Mouse (Mus musculus): ENCODE measurements around the gene Lrrc8c.

DNA sequence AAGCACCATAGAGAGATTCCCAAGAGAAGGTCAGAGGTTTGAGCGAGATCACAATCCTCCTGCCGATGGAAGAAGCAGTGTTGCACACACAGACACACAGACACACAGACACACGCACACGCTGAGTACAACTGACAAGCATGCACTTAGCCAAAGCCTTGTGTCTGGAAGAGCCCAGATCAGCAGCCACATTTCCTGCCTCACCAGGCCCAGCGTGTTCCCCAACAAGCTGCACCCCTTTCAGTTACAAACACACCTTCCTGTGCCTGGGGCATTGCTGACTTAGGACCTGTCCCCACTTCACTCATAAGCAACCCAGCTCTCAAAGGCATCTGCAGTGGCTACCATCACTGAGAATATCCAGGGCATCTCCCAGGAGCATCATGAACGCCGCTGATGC is 25.8 kb upstream of the Lrrc8c start:
- TF ChIP-seq CTCF (IDR thresholded peaks at IDR 0.05; ENCODE audit: low read depth, low read length) = no peak
- TF ChIP-seq GATA2 (IDR thresholded peaks at IDR 0.05; ENCODE audit: borderline replicate concordance, low read depth, low read length) = no peak
- no peak for TF ChIP-seq GATA1 (IDR thresholded peaks at IDR 0.05; ENCODE audit: borderline replicate concordance, low read length)
- no peak for TF ChIP-seq TAL1 (conservative IDR thresholded peaks at IDR 0.05; ENCODE audit: low read depth, low read length)

All from G1E (cell line).